Mouse (Mus musculus) gastrocnemius, postnatal 10 days (tissue): Measurements from ENCODE around the gene Atrn. TPM values are rescaled to one million over a fixed set of nuclear protein-coding genes. Genes with fewer than 3 reads are reported as not detected.
A peak's percentile ranks its signal among the peaks of the same experiment; 100 is the strongest.
"Not testable (repeated sequence)": the region's sequence is repeated elsewhere in the genome, so short reads cannot be mapped to it uniquely, and the experiment has no call there.

ENCODE experiments used
- DNase-seq: peaks from one replicate; pipeline ENCODE4 v3.0.0; 2021; ENCODE audit warnings: mixed read lengths
- total RNA-seq, 2 experiments: library from RNA; stranded (reverse); gene quantifications; 2 replicates each; pipeline ENCODE4 v1.2.3; 2021

Gene Atrn
- total RNA-seq, 2 experiments from 2014 or later, result 20.5 to 24.6 TPM

DNA sequence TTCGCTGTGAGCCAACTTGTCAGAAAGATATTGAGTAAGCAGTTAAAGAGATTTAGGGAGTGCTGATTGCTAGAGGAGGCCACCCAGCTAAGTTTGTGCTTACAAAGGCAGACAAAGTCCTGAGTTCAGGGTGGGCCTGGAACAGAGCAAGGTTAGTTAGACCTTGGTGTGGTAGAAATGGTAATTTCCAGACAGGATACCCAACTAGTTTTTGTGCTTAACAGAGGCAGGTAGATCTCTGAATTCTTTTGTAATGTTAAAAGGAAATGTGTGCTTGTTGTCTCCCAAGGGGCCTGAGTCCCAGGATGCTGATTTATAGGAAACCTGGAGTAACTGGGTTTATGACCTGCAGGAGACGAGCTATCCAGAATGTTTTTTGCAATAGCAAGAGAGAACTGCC lies 52.6 kb downstream of the Atrn start:
- no peak for DNase-seq

DNA sequence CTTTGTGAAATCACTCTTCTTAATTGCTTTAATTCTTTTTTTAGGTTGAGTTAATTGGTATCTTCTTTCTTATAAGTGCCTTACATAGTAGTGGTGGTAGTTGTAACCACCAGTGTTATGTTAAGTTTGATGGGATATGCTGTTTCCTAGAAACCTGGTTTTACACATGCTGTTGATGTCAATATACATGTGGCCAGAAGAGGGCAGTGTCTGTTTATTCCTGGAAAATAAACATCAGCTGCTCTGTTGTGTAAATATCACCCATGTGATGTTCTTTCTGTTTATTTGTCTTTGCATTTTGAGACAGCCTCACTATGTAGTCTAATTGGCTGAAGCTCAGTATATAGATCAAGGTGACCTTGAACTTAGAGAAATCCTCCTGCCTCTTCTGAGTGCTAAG lies 55.6 kb downstream of the Atrn start:
- no peak for DNase-seq

DNA sequence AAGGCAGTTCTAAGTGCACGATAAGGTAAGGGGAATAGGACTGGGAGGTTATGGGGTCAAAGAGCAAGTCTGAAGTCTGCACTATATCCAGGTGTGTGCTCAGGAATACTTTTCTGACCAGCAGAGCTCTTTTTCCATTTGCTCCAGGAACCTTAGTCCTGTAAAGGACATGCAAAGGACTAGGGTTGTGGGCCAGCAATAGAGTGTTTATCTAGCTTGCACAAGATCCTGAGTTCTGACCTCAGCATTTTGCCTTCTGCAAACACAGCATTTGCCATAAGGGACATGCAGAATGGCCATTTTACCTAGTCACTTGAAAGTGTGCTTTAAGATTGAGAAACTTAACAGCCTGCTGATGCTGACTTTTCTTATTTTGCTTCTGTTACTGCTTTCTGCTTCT lies 58.7 kb downstream of the Atrn start:
- DNase-seq, result no peak

- no peak for DNase-seq
Measured at GRCm38 (mm10) chr2:130971030-130971429, 64.7 kb downstream of the Atrn start.

- DNase-seq, result no peak
Measured at GRCm38 (mm10) chr2:130972386-130972785, 66.1 kb downstream of the Atrn start.

DNA sequence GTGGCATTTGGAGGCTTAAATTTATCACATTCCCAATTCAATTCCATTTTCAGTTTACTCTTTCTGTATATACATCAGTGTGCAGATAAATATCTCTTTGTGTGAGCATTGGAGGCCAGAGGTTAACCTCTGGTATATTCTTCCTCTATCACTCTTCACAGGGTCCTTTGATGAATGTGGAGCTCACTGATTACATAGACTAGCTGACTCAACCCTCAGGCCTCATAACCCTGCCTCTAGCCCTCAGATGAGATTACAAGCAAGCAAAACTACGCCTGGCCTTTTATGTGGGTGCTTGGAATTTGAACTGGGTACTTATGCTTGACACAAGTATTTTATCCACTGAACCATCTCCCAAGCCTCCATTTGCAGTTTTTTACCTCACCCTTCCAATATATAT lies 68.6 kb downstream of the Atrn start:
- DNase-seq, result no peak

- no peak for DNase-seq
Measured at GRCm38 (mm10) chr2:130977589-130977988, 71.3 kb downstream of the Atrn start.

DNA sequence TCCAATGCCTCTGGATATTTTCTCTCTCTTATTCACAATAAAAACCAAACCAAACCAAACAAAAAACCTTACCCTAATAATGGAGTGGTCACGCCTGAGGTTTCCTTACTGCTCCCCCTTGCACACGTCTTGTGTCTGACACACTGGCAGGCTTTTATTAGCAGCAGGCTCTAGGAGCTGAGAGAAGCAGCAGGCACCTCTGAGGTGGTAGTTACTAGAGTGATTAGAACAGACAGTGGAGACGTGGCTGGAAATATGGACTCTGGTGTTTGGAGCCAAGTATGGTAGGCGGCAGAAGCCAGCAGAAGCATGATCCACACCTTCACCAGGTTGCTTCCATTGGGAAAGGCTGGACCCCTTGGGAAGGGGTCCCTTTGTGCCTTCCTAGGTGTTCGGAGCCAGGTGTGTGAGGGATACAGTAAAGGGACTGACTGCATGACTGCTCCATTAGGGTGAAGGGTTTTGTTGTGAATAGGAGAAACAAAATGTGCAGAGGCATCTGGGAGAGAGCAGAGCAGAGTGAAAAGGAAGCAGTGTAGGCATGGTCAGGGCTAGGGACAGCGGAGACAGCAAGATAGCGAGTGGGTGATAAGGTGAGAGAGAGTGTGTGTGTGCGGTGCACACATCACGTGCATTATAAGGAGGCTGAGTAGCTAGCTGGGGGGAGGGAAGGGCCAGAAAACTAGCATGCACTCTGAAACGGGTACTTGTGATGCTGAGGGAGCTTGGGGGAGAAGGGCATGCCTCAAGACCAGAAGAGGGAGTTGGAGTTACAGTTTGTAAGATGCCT lies 72.0 kb downstream of the Atrn start:
- no peak for DNase-seq

GRCm38 (mm10) chr2:130979138-130979537 lies 72.8 kb downstream of the Atrn start:
- DNase-seq, result no peak

DNA sequence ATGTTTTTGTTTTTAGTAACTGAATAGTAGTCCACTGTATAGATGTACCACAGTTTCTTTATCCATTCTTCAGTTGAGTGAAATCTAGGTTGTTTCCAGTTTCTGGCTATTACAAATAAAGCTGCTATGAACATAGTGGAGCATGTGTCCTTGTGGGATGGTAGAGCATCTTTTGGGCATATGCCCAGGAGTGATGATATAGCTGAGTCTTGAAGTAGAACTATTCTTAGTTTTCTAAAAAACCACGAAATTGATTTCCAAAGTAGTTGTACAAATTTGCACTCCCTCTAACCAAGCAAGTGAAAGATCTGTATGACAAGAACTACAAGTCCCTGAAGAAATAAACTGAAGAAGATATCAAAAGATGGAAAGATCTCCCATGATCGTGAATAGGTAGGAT lies 86.5 kb downstream of the Atrn start:
- DNase-seq, result no peak

- DNase-seq, result no peak
Measured at GRCm38 (mm10) chr2:131009123-131009522, 102.8 kb downstream of the Atrn start.

DNA sequence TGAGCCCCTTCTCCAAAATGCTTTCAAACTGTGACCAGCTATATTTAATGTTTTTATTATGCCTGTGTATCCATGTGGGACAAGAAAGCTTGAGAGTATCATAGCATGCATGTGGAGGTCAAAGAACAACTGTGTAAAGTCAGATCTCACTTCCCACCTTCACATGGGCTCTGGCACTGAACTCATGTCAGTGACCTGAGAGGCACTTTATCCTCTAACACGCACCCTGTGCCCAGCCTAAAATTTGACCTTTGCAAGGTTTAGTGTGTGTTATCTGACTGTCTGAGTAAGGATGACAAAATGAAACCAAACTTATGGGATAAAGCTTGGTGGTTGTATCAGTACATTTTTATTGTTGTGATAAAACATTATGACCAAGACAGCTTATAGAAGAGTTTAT lies 104.3 kb downstream of the Atrn start:
- no peak for DNase-seq

DNA sequence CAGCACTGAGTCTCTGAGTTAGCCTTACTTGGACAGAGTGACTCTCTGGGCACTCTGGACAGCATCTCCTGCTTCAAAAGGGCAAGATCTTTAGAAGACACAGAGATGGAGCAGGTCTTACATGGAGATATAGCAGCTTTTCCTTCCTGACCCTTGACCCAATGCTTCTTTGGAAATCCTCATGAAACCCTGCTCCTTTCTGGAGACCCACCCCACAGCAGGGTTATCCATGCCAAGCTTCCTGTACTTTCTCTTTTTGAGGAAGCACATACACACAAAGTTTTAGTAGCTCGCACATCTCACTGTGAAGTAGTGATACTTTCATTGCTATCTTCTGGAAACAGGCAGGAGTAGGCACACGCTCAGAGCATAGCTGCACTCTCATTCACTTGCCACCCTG lies 118.9 kb downstream of the Atrn start:
- no peak for DNase-seq

DNA sequence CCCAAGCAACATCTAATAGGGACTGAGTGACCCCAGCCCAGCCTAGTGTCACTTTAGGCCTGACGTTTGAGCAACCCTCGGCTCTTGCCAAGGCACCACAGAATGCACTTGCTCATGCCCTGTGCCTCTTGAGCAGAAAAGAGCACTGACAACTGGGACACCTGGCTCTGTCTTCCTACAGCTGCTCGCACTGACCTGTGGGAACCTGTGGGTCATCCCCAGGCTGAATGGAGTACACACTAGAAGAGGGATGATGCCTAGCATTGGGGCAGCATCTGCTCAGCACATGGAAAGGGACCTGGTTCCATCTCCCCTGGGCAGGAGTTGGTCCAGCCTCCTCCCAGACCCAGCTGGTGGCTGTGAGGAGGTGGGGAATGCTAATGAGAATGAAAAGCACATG lies 120.6 kb downstream of the Atrn start:
- no peak for DNase-seq

GRCm38 (mm10) chr2:131029065-131029935 lies 123.0 kb downstream of the Atrn start:
- DNase-seq, result no peak

DNA sequence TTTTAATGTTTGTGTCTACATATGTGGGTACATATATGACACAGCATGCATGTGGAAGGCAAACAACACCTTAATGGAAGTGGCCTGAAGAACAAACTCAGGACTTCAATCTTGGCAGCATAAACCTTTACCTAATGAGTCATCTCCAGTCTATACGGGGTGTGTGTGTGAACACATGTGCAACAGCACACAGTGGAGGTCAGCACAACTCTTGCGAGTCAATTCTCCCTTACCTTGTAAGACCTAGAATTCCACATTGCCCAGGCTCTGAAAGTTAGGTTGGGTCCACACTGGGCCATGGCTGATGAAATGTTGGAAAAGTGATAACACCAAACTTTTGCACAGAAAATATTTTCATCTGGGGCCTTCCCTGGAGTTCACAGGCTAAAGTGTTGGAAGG lies 124.3 kb downstream of the Atrn start:
- no peak for DNase-seq

- DNase-seq, result no peak
Measured at GRCm38 (mm10) chr2:131030998-131031397, 124.7 kb downstream of the Atrn start.

GRCm38 (mm10) chr2:131031406-131031805 lies 125.1 kb downstream of the Atrn start:
- not testable (repeated sequence) for DNase-seq

DNA sequence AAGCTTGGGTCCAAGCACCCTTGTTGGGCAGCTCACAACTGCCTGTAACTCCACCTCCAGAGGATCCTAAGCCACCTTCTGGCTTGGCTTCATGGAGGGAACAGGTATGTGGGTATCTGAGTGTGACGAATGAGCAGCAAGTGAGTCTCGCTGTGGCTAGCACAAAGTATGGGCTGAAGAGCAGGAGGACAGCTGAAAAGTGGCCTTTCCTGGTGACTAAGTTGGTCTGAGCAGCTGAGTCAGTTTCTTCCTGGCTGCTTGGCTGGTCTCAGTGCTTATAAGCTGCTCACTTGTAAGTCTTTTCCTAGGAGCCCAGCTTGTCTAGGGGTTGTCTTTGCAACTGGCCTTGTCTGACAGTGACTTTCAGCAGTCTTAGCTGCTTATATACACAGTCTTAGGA lies 130.0 kb downstream of the Atrn start:
- no peak for DNase-seq

GRCm38 (mm10) chr2:131036757-131037156 lies 130.5 kb downstream of the Atrn start:
- no peak for DNase-seq

GRCm38 (mm10) chr2:131037226-131037990 lies 131.1 kb downstream of the Atrn start:
- DNase-seq, result peak; percentile 70

DNA sequence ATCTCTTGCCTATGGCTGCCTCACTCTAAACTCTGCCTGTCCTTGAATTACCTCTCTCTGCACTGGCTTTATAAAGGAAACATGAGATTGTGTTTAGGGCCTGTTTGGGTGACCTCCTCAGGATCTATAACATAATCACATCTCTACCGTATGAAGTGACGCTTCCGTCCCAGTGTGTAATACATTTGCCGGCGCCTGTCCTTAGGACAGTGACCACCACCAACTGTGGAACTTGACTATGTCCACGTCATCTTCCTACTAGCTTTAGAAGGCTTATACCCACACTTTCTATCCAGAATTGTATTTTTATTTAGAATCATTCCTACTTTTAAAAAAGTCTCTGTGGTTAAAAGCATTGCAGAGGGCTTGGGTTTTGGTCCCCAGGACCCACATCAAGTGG lies 131.9 kb downstream of the Atrn start:
- no peak for DNase-seq

GRCm38 (mm10) chr2:131038675-131039074 lies 132.4 kb downstream of the Atrn start:
- no peak for DNase-seq
